Mouse (Mus musculus): ENCODE measurements around the gene 1700011M02Rik. TPM values are rescaled to one million over a fixed set of nuclear protein-coding genes. Genes with fewer than 3 reads are reported as not detected.
"Not testable (repeated sequence)": the region's sequence is repeated elsewhere in the genome, so short reads cannot be mapped to it uniquely, and the experiment has no call there.

The 1700011M02Rik gene
- polyA plus RNA-seq, 1 experiment from 2014 or later, result not detected

DNA sequence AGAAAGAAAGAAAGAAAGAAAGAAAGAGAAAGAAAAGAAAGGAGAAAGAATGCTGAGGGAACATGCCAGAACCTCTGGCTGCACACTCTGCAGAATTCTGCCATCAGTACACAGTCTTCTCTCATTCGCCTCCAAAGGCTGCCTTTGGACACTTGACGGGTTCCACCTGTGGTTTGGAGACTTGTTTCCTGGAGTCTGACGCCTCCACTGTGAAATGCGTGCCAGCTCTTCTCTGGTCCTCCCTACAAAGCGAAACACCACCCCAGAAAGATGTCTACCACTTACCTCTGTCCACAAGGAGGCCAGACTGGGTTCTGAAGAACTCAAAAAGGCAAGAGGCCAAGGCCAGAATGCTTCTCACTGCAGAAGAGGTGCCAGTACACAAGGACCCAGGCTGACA is 28.0 kb downstream of the 1700011M02Rik start:
- Histone ChIP-seq H3K4me1 (ENCODE audit: control insufficient read depth, insufficient read depth, low read length) (no peaks in the 10 kb centered on the region), H3K4me3 (ENCODE audit: low read depth, low read length) (no peak overlapping the region), H3K27me3 (ENCODE audit: control insufficient read depth, insufficient read depth, low read length) (peaks cover 6% of the 10 kb centered on the region; the same call in 1 of the 2 replicates), H3K4me2 (ENCODE audit: low read depth) (no peak overlapping the region), H3K9ac (ENCODE audit: low read length) (no peak overlapping the region), H3K9me3 (ENCODE audit: control insufficient read depth, low read length) (no peaks in the 10 kb centered on the region), H3K27ac (ENCODE audit: low read depth, low read length) (no peak overlapping the region), H3K36me3 (ENCODE audit: control insufficient read depth, insufficient read depth, low read length) (no peaks in the 10 kb centered on the region)
- DNase-seq (ENCODE audit: low spot score), result no peak
- 86% methylated on average over 5 of the region's 5 CpGs for WGBS
- no peak for ATAC-seq (ENCODE audit: insufficient read depth, low FRiP score, low TSS enrichment)

DNA sequence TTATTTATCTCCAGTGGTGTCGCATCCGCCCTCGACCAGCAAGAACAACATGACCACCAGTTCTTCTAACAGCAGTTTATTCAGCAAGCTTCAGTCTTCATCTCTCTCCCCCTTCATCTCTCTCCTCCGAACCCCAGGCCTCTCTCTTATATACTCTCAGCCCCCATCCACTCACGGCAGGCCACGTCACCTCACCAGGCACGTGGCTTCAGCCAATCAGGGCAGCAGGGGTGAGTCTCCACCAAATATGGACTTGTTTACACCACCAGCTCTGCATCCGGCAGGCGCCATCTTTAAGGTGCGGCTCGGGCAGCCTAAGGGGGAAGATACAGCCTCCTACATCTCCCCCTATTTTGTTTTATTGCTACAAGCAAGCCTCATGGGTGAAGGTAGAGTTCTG is 41.4 kb downstream of the 1700011M02Rik start:
- not testable (repeated sequence) for H3K27me3 ChIP-seq (ENCODE audit: control insufficient read depth, insufficient read depth, low read length); H3K4me1 ChIP-seq (ENCODE audit: control insufficient read depth, insufficient read depth, low read length); DNase-seq (ENCODE audit: low spot score); H3K36me3 ChIP-seq (ENCODE audit: control insufficient read depth, insufficient read depth, low read length); ATAC-seq (ENCODE audit: insufficient read depth, low FRiP score, low TSS enrichment); H3K27ac ChIP-seq (ENCODE audit: low read depth, low read length); H3K4me2 ChIP-seq (ENCODE audit: low read depth); H3K4me3 ChIP-seq (ENCODE audit: low read depth, low read length); H3K9ac ChIP-seq (ENCODE audit: low read length); H3K9me3 ChIP-seq (ENCODE audit: control insufficient read depth, low read length)
- WGBS, result 89% methylated on average over 11 of the region's 11 CpGs

DNA sequence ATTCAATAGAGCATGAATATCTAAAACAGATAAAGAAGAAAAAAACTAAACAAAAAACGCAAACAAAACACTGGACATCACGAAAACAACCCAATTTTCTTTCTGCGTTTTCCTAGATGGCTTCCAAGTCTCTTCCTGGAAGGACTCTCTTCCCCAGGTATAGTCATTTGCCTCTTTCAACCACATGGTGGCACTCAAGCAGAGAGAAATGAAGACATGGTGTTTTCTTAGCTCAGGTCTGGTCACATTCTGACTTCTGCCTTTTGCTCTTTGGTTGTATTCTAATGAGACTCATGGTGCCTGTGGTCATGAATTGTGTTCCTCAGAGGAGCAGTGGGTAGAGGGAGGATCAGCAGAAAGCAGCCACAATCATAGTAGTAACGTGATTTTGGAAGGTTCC is 50.2 kb downstream of the 1700011M02Rik start:
- no peaks in the 10 kb centered on the region for H3K9me3 ChIP-seq (ENCODE audit: control insufficient read depth, low read length)
- no peak overlapping the region for H3K9ac ChIP-seq (ENCODE audit: low read length)
- no peak for ATAC-seq (ENCODE audit: insufficient read depth, low FRiP score, low TSS enrichment)
- peak; percentile 11 for DNase-seq (ENCODE audit: low spot score)
- H3K27me3 ChIP-seq (ENCODE audit: control insufficient read depth, insufficient read depth, low read length), result no peaks in the 10 kb centered on the region
- H3K4me1 ChIP-seq (ENCODE audit: control insufficient read depth, insufficient read depth, low read length), result no peaks in the 10 kb centered on the region
- H3K4me2 ChIP-seq (ENCODE audit: low read depth), result no peak overlapping the region
- no peaks in the 10 kb centered on the region for H3K36me3 ChIP-seq (ENCODE audit: control insufficient read depth, insufficient read depth, low read length)
- 47% methylated on average over 4 of the region's 4 CpGs for WGBS
- no peak overlapping the region for H3K4me3 ChIP-seq (ENCODE audit: low read depth, low read length)
- H3K27ac ChIP-seq (ENCODE audit: low read depth, low read length), result no peak overlapping the region

Other genes starting within 250 kb of the 1700011M02Rik start
- gene Gm3880, start 221.9 kb upstream of the 1700011M02Rik start, polyA plus RNA-seq (2014; fragmentation: Nextera tagmentation; extraction: Ambion mirVana), result not detected in 2 replicates
- gene Gm9112, start 201.3 kb upstream of the 1700011M02Rik start, polyA plus RNA-seq (2014; fragmentation: Nextera tagmentation; extraction: Ambion mirVana), result not detected in 2 replicates
- not detected in 2 replicates for gene Dmrtc1b, start 201.0 kb upstream of the 1700011M02Rik start, polyA plus RNA-seq (2014; fragmentation: Nextera tagmentation; extraction: Ambion mirVana)
- gene Dmrtc1c1, start 105.9 kb upstream of the 1700011M02Rik start, polyA plus RNA-seq (2014; fragmentation: Nextera tagmentation; extraction: Ambion mirVana), result not detected in 2 replicates
- not detected in 2 replicates for gene Dmrtc1c2, start 54.3 kb upstream of the 1700011M02Rik start, polyA plus RNA-seq (2014; fragmentation: Nextera tagmentation; extraction: Ambion mirVana)
- gene 1700031F05Rik, start 40.9 kb upstream of the 1700011M02Rik start, polyA plus RNA-seq (2014; fragmentation: Nextera tagmentation; extraction: Ambion mirVana), result not detected in 2 replicates
- gene Dmrtc1a, start 218 bp upstream of the 1700011M02Rik start, polyA plus RNA-seq (2014; fragmentation: Nextera tagmentation; extraction: Ambion mirVana), result 0.31 and 0.81 TPM in 2 replicates
- gene 1700018G05Rik, start 19.5 kb downstream of the 1700011M02Rik start, polyA plus RNA-seq (2014; fragmentation: Nextera tagmentation; extraction: Ambion mirVana), result not detected in 2 replicates